Mouse (Mus musculus) midbrain, embryonic 11.5 days (tissue): ENCODE data around the gene Bcl2. TPM values are rescaled to one million over a fixed set of nuclear protein-coding genes. Genes with fewer than 3 reads are reported as not detected.

ENCODE experiments used
- ATAC-seq: fragments of 200-750 bp; cut with Nextera tagmentation; 2 replicates; pipeline ENCODE4 v1.8.0; 2017; ENCODE audit warnings: moderate TSS enrichment, moderate library complexity; ENCODE audit not compliant: low FRiP score
- DNase-seq: peaks from one replicate; pipeline ENCODE4 v3.0.0; 2015; ENCODE audit warnings: low spot score; ENCODE audit errors: missing footprints
- H3K27ac ChIP-seq: fragments of 300-500 bp; sonication (generic); 2 replicates; pipeline ENCODE4 v1.5.1; 2014; ENCODE audit warnings: low read depth, low read length
- H3K27me3 ChIP-seq: fragments of 300-500 bp; sonication (generic); 2 replicates; pipeline ENCODE4 v1.6.1; 2014; ENCODE audit warnings: mild to moderate bottlenecking, low read length, moderate library complexity, mixed read lengths; ENCODE audit not compliant: control insufficient read depth, insufficient read depth
- H3K36me3 ChIP-seq: fragments of 300-500 bp; sonication (generic); 2 replicates; pipeline ENCODE4 v1.6.1; 2014; ENCODE audit warnings: mild to moderate bottlenecking, low read length, moderate library complexity, mixed read lengths; ENCODE audit not compliant: control insufficient read depth, insufficient read depth
- H3K4me1 ChIP-seq: fragments of 300-500 bp; sonication (generic); 2 replicates; pipeline ENCODE4 v1.6.1; 2014; ENCODE audit warnings: low read length; ENCODE audit not compliant: control insufficient read depth, insufficient read depth
- H3K4me2 ChIP-seq: fragments of 300-500 bp; sonication (generic); 2 replicates; pipeline ENCODE4 v1.6.1; 2014; ENCODE audit warnings: mild to moderate bottlenecking, moderate library complexity
- H3K4me3 ChIP-seq: fragments of 300-500 bp; sonication (generic); 2 replicates; pipeline ENCODE4 v1.5.1; 2014; ENCODE audit warnings: low read depth, low read length
- H3K9ac ChIP-seq: fragments of 300-500 bp; sonication (generic); 2 replicates; pipeline ENCODE4 v1.6.1; 2014; ENCODE audit warnings: low read length
- H3K9me3 ChIP-seq: fragments of 300-500 bp; sonication (generic); 2 replicates; pipeline ENCODE4 v1.6.1; 2016; ENCODE audit warnings: low read length; ENCODE audit not compliant: control insufficient read depth
- WGBS: fragments of 180-500 bp; shearing (Covaris S2); extraction: QIAGEN DNeasy Blood & Tissue Kit; methylation state at CpG from one replicate; pipeline ENCODE4 v1.1.7; 2014; 5-methylcytosine and 5-hydroxymethylcytosine counted together
- polyA plus RNA-seq: library from polyadenylated mRNA; unstranded; fragments of >200 nt; fragmentation: Nextera tagmentation; extraction: Ambion mirVana; gene quantifications from 2 replicates; pipeline ENCODE4 v1.2.1, GENCODE M21; 2014

Bcl2 gene
- polyA plus RNA-seq, 1 experiment from 2014 or later = 6.2 TPM

- Histone ChIP-seq H3K4me2 (no peak overlapping the region), H3K36me3 (no peaks in the 10 kb centered on the region), H3K27me3 (no peaks in the 10 kb centered on the region), H3K9me3 (no peaks in the 10 kb centered on the region), H3K9ac (no peak overlapping the region), H3K4me1 (no peaks in the 10 kb centered on the region), H3K27ac (no peak overlapping the region), H3K4me3 (no peak overlapping the region)
- 94% methylated on average over 9 of the region's 9 CpGs for WGBS
- no peak for ATAC-seq
- no peak for DNase-seq
Observed at GRCm38 (mm10) chr1:106700520-106701114, 13.5 kb downstream of the Bcl2 start.

- Histone ChIP-seq H3K4me2 (no peak overlapping the region), H3K36me3 (no peaks in the 10 kb centered on the region), H3K4me3 (no peak overlapping the region), H3K9me3 (no peaks in the 10 kb centered on the region), H3K4me1 (no peaks in the 10 kb centered on the region), H3K27ac (no peak overlapping the region), H3K9ac (no peak overlapping the region), H3K27me3 (no peaks in the 10 kb centered on the region)
- ATAC-seq (no peak), DNase-seq (no peak)
- WGBS = 86% methylated on average over 5 of the region's 5 CpGs
Observed at GRCm38 (mm10) chr1:106696472-106696871, 17.6 kb downstream of the Bcl2 start.

GRCm38 (mm10) chr1:106695649-106696048 is 18.4 kb downstream of the Bcl2 start:
- Histone ChIP-seq H3K4me3 (no peak overlapping the region), H3K4me1 (no peaks in the 10 kb centered on the region), H3K36me3 (no peaks in the 10 kb centered on the region), H3K4me2 (no peak overlapping the region), H3K27me3 (no peaks in the 10 kb centered on the region), H3K9me3 (no peaks in the 10 kb centered on the region), H3K27ac (no peak overlapping the region), H3K9ac (no peak overlapping the region)
- DNase-seq (peak; percentile 64), ATAC-seq (no peak)
- 87% methylated on average over 4 of the region's 4 CpGs for WGBS

GRCm38 (mm10) chr1:106694316-106694715 is 19.8 kb downstream of the Bcl2 start:
- Histone ChIP-seq H3K9me3 (no peaks in the 10 kb centered on the region), H3K27ac (no peak overlapping the region), H3K4me1 (no peaks in the 10 kb centered on the region), H3K4me2 (no peak overlapping the region), H3K27me3 (no peaks in the 10 kb centered on the region), H3K36me3 (no peaks in the 10 kb centered on the region), H3K4me3 (no peak overlapping the region), H3K9ac (no peak overlapping the region)
- DNase-seq = peak; percentile 70
- 90% methylated on average over 6 of the region's 6 CpGs for WGBS
- no peak for ATAC-seq

- Histone ChIP-seq H3K4me1 (no peaks in the 10 kb centered on the region), H3K4me3 (no peak overlapping the region), H3K27me3 (no peaks in the 10 kb centered on the region), H3K4me2 (no peak overlapping the region), H3K9ac (no peak overlapping the region), H3K27ac (no peak overlapping the region), H3K36me3 (no peaks in the 10 kb centered on the region), H3K9me3 (no peaks in the 10 kb centered on the region)
- DNase-seq = peak; percentile 23
- no peak for ATAC-seq
Observed at GRCm38 (mm10) chr1:106692599-106692998, 21.5 kb downstream of the Bcl2 start.

- H3K27ac ChIP-seq = no peak overlapping the region
- DNase-seq (no peak), ATAC-seq (no peak)
- no peaks in the 10 kb centered on the region for H3K4me1 ChIP-seq
- H3K27me3 ChIP-seq = no peaks in the 10 kb centered on the region
- H3K4me2 ChIP-seq = no peak overlapping the region
- no peak overlapping the region for H3K4me3 ChIP-seq
- H3K9me3 ChIP-seq = no peaks in the 10 kb centered on the region
- no peaks in the 10 kb centered on the region for H3K36me3 ChIP-seq
- 83% methylated on average over 6 of the region's 6 CpGs for WGBS
- H3K9ac ChIP-seq = no peak overlapping the region
Observed at GRCm38 (mm10) chr1:106690887-106691286, 23.2 kb downstream of the Bcl2 start.

- no peaks in the 10 kb centered on the region for H3K4me1 ChIP-seq
- no peak overlapping the region for H3K9ac ChIP-seq
- no peak overlapping the region for H3K27ac ChIP-seq
- no peak overlapping the region for H3K4me2 ChIP-seq
- no peak overlapping the region for H3K4me3 ChIP-seq
- no peaks in the 10 kb centered on the region for H3K36me3 ChIP-seq
- ATAC-seq = no peak
- 88% methylated on average over 5 of the region's 5 CpGs for WGBS
- H3K9me3 ChIP-seq = no peaks in the 10 kb centered on the region
- no peaks in the 10 kb centered on the region for H3K27me3 ChIP-seq
- DNase-seq = no peak
Observed at GRCm38 (mm10) chr1:106688161-106688516, 25.9 kb downstream of the Bcl2 start.

GRCm38 (mm10) chr1:106687435-106688160 is 26.5 kb downstream of the Bcl2 start:
- no peak for ATAC-seq
- Histone ChIP-seq H3K4me3 (no peak overlapping the region), H3K27me3 (no peaks in the 10 kb centered on the region), H3K4me2 (no peak overlapping the region), H3K36me3 (no peaks in the 10 kb centered on the region), H3K27ac (no peak overlapping the region), H3K9me3 (no peaks in the 10 kb centered on the region), H3K4me1 (no peaks in the 10 kb centered on the region), H3K9ac (no peak overlapping the region)
- DNase-seq = peak; percentile 67
- WGBS = 87% methylated on average over 18 of the region's 18 CpGs

GRCm38 (mm10) chr1:106685702-106686101 is 28.4 kb downstream of the Bcl2 start:
- H3K9me3 ChIP-seq = no peaks in the 10 kb centered on the region
- H3K4me3 ChIP-seq = no peak overlapping the region
- ATAC-seq = no peak
- H3K9ac ChIP-seq = no peak overlapping the region
- WGBS = 80% methylated on average over 2 of the region's 2 CpGs
- no peaks in the 10 kb centered on the region for H3K36me3 ChIP-seq
- DNase-seq = peak; percentile 14
- no peak overlapping the region for H3K4me2 ChIP-seq
- no peak overlapping the region for H3K27ac ChIP-seq
- H3K27me3 ChIP-seq = no peaks in the 10 kb centered on the region
- H3K4me1 ChIP-seq = no peaks in the 10 kb centered on the region
